Mouse (Mus musculus) layer of hippocampus, postnatal 14 days (tissue): ENCODE results near the gene Abcc4. TPM values are rescaled to one million over a fixed set of nuclear protein-coding genes. Genes with fewer than 3 reads are reported as not detected.
"Not testable (repeated sequence)": the region's sequence is repeated elsewhere in the genome, so short reads cannot be mapped to it uniquely, and the experiment has no call there.

Experiments used
- DNase-seq, 2 experiments: peaks; one replicate each; pipeline ENCODE4 v3.0.0; 2021 to 2022; ENCODE audit warnings: low spot score in 2 of 2, mixed read lengths in 1 of 2
- total RNA-seq, 2 experiments: library from RNA; stranded (reverse); gene quantifications; 2 replicates each; pipeline ENCODE4 v1.2.3; 2021

Gene Abcc4
- total RNA-seq, 2 experiments from 2014 or later: 8.8 to 10.3 TPM

DNA sequence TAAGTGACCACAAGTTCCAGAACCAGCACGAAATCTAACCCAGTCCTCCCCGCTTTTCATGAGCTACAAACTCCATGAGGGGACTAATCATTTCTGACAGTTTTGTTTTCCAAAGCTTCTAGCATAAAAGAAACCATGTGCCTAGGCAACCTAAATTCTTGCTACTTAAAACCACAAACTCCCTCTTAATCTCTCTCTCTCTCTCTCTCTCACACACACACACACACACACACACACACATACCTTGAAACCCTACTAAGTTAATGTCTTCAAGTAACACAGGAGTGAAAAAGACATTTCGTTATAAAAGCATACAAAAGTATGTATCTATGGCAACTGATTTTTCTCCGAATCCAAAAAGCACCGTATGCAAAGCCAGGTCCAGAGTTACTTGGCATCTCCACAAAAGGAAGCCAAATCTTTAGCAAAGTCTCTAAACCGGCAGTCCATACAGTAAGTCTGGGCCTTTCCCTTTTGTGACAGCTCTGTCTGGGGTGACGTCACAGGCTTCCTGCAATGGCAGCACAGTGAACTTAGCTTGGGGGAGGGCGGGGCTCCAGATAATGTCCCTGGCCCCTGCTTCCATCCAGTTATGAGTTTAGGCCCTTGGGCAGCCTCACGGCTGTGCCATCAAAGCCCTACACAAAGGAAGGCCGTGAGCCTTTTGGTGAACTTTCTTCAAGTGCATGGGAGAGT lies 23.5 kb downstream of the Abcc4 start:
- no peak for DNase-seq

GRCm38 (mm10) chr14:118681087-118681486 lies 24.9 kb downstream of the Abcc4 start:
- DNase-seq: no peak

DNA sequence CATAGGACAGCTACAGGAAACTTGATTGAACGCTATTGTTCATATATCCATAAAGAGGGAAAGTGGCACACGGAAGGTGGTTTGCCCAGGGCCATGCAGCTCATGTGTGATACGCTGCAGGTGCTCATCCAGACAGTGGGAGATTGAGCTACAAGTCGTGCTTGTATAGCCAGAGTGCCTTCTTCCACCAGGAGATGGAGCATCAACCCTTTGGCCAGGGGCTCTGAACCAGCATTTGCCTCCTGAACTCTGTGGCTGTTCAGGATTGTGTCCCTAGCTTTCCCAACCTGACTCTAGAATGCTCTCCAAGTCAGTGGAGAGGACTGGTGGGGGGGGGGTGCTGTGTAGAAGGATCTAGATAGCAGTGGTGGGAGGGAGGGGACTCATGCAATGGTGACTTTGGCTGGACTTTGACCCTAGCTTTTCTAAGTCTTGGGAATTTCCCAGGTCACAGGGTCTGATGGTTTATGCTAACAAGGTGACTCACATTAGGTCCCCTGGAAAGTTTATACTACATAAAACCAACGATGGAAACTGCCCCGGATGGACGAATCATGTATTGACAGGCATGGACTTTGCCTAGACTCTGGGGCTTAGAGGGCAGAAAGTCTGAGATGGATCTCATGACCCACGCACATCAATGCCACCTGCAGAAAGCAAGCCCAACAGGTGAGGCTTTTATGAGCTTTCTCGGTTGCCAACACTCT lies 27.6 kb downstream of the Abcc4 start:
- no peak for DNase-seq

DNA sequence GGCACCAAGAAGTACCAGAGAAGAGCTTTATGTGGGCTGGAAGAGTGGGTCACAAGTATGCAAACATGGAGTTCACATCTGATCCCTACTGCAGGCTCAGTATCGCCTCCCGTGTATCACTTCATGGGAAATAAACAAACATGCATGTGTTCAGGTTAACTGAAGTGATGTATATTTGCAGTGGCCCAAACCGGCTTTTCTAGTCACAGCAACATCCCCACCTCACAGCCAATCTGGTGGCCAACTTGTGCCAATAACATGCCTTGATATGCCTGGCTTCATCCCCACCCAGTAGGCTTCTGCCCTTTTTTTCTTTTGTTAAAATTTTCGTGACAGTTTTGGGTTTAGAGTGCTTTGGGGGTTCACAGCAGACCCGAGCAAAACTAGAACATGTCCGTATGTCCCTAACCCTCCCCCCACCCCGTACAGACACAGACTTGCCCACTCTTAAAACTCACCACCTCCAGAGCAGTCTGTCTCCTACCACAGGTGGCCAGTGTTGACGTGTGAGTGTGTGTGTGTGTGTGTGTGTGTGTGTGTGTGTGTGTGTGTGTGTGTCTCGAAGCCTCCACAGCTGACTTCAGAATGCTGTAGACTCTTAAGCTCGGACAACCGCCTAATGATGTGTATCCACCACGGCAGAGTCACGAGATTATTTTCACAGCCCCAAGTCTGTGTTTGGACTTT lies 29.6 kb downstream of the Abcc4 start:
- no peak for DNase-seq

GRCm38 (mm10) chr14:118674705-118675139 lies 31.3 kb downstream of the Abcc4 start:
- DNase-seq: peak; percentile 46 to 60

DNA sequence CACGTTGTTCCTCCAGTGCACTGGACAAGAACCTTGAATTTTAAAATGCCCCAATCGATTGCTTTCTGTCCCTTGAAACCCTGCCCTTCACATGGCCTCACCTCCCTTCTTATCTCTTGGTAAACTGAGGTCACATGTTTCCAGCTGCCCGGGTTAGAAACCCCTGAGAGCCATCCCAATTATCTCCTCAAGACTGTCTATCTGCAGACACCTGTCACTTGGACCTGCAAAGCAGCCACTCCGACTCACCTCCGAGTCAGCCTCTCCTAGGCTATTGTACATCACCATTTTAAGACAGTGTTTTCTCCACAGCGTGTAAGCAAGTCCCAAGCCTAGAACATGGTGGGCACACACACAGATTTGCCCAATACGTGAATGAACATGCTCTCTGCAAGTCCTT lies 31.8 kb downstream of the Abcc4 start:
- no peak for DNase-seq

DNA sequence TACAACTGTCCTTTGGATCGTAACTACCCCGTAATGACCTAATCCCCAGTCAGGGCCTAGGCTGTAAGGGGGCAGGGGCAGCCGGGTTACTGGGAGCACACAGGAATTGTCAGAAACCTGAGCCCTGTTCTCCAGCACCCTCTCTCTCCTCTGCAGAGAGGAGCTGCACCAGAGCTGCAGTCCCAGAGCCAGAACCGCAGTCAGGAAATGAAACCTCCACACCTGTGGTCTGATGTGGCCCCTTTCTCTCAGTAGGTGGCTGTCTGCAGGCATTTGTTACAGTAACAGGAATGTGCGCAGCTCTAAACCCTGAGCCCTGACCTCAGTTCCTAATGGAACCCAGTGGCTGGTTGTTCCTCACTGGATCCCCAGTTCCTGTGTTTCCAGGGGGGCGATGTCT lies 32.5 kb downstream of the Abcc4 start:
- no peak for DNase-seq

GRCm38 (mm10) chr14:118672931-118673330 lies 33.1 kb downstream of the Abcc4 start:
- not testable (repeated sequence) for DNase-seq

DNA sequence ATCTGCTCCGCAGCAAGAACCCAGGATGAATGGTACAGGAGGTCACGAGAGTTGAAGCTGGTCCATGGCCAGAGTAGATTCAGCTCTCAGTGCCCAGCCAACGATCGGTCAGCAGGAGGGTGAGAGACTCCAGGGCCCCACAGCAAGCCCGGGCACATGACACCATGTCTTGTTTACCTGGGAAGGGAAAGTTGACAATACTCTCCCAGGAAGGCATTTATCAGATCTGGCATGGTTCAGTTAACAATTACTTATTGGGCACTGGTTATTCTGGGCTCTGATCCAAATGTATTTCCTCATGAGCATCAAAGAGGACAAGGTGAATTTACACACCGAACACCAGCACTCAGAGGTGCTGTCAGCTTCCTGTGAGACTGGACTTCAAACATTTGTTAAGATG lies 38.5 kb downstream of the Abcc4 start:
- DNase-seq: no peak

- no peak for DNase-seq
Observed at GRCm38 (mm10) chr14:118664661-118665060, 41.4 kb downstream of the Abcc4 start.

- DNase-seq: no peak
Observed at GRCm38 (mm10) chr14:118662625-118663276, 43.3 kb downstream of the Abcc4 start.

DNA sequence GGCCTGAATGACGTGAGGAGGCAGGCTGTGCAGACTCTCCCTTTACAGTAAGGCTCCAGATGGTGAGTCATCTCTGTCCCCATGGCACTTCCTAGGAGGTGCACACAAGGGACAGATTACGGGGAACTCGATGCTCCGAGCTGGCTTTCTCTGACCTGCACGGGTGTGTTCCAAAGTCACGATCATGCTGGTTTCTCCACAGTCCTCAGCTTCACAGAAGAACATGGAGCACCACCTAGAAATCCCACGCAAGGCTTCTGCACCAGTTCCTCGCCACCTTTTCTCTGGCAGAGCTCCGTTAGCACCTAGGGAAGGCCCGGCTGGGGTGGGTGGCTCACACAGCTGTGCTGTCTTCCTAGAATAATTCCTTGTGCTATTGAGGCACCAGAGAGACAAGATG lies 43.9 kb downstream of the Abcc4 start:
- no peak for DNase-seq

DNA sequence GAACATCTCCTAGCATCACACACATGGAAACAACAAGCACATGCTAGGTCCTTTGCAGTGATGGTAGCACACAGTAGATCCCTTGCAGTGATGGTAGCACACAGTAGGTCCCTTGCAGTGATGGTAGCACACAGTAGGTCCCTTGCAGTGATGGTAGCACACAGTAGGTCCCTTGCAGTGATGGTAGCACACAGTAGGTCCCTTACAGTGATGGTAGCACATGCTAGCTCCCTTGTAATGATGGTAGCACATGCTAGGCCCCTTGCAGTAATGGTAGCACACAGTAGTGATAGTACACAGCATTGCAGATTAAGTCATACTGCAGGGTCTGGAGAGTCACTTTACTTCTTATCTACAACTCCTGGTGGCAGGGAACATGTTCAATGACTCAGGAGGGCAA lies 46.8 kb downstream of the Abcc4 start:
- DNase-seq: no peak

DNA sequence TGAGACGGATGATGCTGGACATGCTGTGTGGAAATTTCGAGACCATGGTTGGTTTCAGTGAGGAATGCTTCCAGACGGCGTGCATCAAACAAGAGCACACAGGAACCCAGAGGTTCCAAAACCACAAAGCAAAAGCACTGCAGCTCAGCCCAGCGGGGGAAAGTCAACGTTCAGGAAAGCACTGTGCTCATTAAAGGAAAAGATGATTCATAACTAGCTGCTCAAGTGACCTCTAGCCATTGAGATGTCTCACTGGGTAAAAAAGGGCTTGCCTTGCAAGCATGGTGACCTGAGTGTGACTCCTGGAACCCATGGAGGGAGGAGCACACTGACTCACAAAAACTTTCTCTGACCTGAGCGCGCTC lies 47.7 kb downstream of the Abcc4 start:
- no peak for DNase-seq

- DNase-seq: no peak
Observed at GRCm38 (mm10) chr14:118657673-118658327, 48.2 kb downstream of the Abcc4 start.

DNA sequence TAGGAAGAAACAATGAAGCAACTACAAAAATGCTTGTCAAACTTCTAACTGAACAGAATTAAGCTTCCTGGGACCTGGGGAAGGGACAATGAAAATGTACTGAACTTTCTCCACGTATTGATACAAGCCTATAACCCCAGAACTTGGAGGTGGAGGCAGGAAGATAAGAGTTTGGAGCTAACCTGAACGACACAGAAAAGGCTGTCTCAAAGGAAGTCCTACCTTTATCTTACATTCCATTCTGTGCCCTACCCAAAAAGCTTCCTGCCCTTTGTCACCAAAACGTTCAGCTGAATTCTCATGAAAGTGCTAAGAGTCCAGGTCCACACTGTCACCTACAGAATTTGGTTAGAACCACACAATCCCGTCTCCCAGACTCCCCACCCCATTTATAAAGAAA lies 48.8 kb downstream of the Abcc4 start:
- no peak for DNase-seq

DNA sequence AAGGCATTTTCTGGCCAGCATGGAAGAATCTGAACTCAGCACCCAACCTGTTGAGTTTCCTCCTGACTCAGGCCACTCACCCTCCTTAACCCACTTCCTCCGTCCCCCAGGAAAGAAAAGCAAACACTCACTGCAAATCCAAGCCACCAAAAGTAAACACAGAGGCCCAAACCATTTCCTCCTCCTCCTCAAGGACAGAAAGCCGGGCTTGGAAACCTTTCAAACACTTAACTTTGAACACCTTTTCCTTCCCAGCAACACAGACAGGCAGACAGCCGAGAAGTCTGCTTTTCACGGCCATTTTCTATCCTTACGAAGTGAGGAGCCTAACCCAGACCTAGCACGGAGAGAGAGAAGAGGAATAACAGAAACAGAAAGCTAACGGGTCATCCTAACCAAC lies 50.0 kb downstream of the Abcc4 start:
- no peak for DNase-seq

DNA sequence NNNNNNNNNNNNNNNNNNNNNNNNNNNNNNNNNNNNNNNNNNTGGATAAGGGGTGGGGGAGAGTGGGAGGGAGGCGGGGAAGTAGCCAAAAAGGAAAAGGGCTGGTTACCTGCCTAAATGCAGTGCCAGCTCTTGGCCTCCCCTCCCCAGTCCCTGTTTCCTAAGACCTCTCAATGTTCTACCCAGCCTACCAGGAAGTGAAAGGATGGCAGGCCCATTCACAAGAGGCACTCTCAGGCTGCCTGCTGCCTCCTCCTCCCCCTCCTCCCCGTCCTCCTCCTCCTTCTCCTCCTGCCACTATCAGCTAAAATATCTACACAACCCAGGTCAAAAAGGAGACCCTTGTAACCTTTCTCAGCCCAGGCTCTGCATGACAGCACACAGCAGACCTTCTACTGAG lies 51.1 kb downstream of the Abcc4 start:
- no peak for DNase-seq

DNA sequence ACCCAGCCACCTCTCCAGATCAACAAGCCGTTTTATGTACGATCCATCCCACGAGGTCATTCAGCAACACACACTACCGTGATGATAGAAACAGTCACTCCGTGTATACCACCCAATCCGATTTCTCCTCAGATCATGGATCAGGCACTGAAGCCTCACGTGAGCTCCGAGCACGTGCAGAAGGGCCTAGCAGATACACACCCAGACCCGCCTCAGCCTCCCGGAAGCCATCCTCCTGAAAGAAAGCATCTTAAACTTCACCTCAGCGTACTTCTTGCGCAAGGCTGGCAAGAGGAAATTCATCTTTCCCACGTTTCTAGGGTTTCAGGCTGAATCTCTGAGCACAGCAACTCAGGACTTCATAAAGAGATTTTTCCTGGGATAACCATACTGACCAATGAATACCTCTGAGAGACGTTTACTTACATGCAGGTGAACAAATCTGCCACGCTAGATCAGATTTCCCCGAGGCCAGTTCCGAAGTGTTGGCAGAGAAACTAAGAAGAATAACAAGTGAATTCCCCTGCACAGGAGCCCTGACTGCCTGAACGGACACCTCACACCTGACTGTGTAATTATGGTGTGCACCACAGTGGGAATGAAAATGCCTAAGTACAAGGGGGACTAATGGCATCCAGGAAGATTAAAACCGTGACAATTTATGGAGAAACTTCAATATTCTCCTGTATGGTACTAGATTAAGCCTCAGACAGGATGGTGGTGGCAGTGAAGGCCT lies 54.1 kb downstream of the Abcc4 start:
- DNase-seq: no peak

GRCm38 (mm10) chr14:118649895-118650256 lies 56.1 kb downstream of the Abcc4 start:
- no peak for DNase-seq
